Mouse (Mus musculus): ENCODE data around the gene Ddost.
A peak's percentile ranks its signal among the peaks of the same experiment; 100 is the strongest.

Ddost gene

GRCm38 (mm10) chr4:138304340-138305104, at the start of gene Ddost:
TSS of gene Ddost (plus strand) at chr4:138304730.
- DNase-seq (ENCODE audit: low spot score) = peak; percentile 97

GRCm38 (mm10) chr4:138257116-138257687, 47.3 kb upstream of the Ddost start:
- no peak for DNase-seq (ENCODE audit: low spot score)

- no peak for DNase-seq (ENCODE audit: low spot score)
Observed at GRCm38 (mm10) chr4:138258663-138259062, 45.9 kb upstream of the Ddost start.

- no peak for DNase-seq (ENCODE audit: low spot score)
Observed at GRCm38 (mm10) chr4:138259482-138259881, 45.0 kb upstream of the Ddost start.

GRCm38 (mm10) chr4:138261843-138262681, 42.5 kb upstream of the Ddost start:
- peak; percentile 82 for DNase-seq (ENCODE audit: low spot score)

GRCm38 (mm10) chr4:138267869-138268268, 36.7 kb upstream of the Ddost start:
- DNase-seq (ENCODE audit: low spot score) = no peak

GRCm38 (mm10) chr4:138272011-138272997, 32.2 kb upstream of the Ddost start:
- no peak for DNase-seq (ENCODE audit: low spot score)

- no peak for DNase-seq (ENCODE audit: low spot score)
Observed at GRCm38 (mm10) chr4:138278346-138278745, 26.2 kb upstream of the Ddost start.

GRCm38 (mm10) chr4:138282834-138283233, 21.7 kb upstream of the Ddost start:
- DNase-seq (ENCODE audit: low spot score) = peak; percentile 92

GRCm38 (mm10) chr4:138286411-138286810, 18.1 kb upstream of the Ddost start:
- DNase-seq (ENCODE audit: low spot score) = no peak

- no peak for DNase-seq (ENCODE audit: low spot score)
Observed at GRCm38 (mm10) chr4:138288691-138289090, 15.8 kb upstream of the Ddost start.

- no peak for DNase-seq (ENCODE audit: low spot score)
Observed at GRCm38 (mm10) chr4:138292028-138292427, 12.5 kb upstream of the Ddost start.

GRCm38 (mm10) chr4:138293261-138293948, 11.1 kb upstream of the Ddost start:
- DNase-seq (ENCODE audit: low spot score) = no peak

GRCm38 (mm10) chr4:138293949-138294550, 10.5 kb upstream of the Ddost start:
- no peak for DNase-seq (ENCODE audit: low spot score)

GRCm38 (mm10) chr4:138301271-138301780, 3.2 kb upstream of the Ddost start:
- DNase-seq (ENCODE audit: low spot score) = no peak

GRCm38 (mm10) chr4:138303011-138303410, 1.5 kb upstream of the Ddost start:
- no peak for DNase-seq (ENCODE audit: low spot score)

GRCm38 (mm10) chr4:138303742-138304141, 788 bp upstream of the Ddost start:
- DNase-seq (ENCODE audit: low spot score) = no peak

GRCm38 (mm10) chr4:138307025-138307424, 2.5 kb downstream of the Ddost start:
- DNase-seq (ENCODE audit: low spot score) = no peak

- no peak for DNase-seq (ENCODE audit: low spot score)
Observed at GRCm38 (mm10) chr4:138307739-138308138, 3.2 kb downstream of the Ddost start.

- DNase-seq (ENCODE audit: low spot score) = no peak
Observed at GRCm38 (mm10) chr4:138310311-138310910, 5.9 kb downstream of the Ddost start.
